Mouse (Mus musculus): ENCODE measurements at regions not wholly inside any gene's neighbourhood (a gene's known extent, or its start where the extent isn't known, plus 50 kb on each side); places are given as distances from the start of the nearest gene placed in this dataset.
A peak's percentile ranks its signal among the peaks of the same experiment; 100 is the strongest.

GRCm38 (mm10) chr9:90683319-90683718 is 412.7 kb upstream of the Tbc1d2b start:
- Histone ChIP-seq H3K36me3 (ENCODE audit: control insufficient read depth, insufficient read depth, low read length) (no peaks in the 10 kb centered on the region), H3K27me3 (replicated peaks; ENCODE audit: control insufficient read depth, insufficient read depth, low read length) (no peaks in the 10 kb centered on the region), H3K9ac (ENCODE audit: low read depth, low read length) (no peak overlapping the region), H3K4me1 (ENCODE audit: control insufficient read depth, insufficient read depth, low read depth, low read length) (no peaks in the 10 kb centered on the region), H3K4me3 (ENCODE audit: low read length) (no peak overlapping the region), H3K9me3 (ENCODE audit: control insufficient read depth, low read length) (no peaks in the 10 kb centered on the region), H3K4me2 (ENCODE audit: low read length) (no peak overlapping the region), H3K27ac (ENCODE audit: low read depth, low read length) (no peak overlapping the region)
- WGBS, result 16% methylated on average over 3 of the region's 3 CpGs
- ATAC-seq, result no peak

DNA sequence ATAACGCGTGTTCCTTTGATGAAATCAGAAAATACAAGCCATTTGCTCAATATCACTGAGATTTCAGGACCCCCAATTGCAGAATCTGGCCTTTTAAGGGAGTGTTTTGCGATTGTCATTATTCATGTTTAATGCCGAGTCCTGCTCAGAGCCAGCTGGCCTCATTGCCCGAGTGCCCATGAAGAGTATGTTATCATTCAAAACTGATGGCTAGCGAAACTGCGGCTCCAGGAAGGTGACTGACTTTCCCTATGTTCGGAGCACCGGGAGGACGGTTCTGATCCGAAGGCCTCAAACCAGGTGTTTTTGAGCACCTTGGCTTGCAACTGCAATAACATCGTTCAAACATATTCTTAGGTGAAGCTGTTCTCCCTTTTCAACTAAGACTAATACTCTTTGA is 419.5 kb upstream of the Tbc1d2b start:
- Histone ChIP-seq H3K4me1 (ENCODE audit: control insufficient read depth, insufficient read depth, low read depth, low read length) (no peaks in the 10 kb centered on the region), H3K4me3 (ENCODE audit: low read length) (no peak overlapping the region), H3K27ac (ENCODE audit: low read depth, low read length) (0 out of 2 replicates have a peak overlapping the region, but pooled peaks have one; percentile 29), H3K27me3 (replicated peaks; ENCODE audit: control insufficient read depth, insufficient read depth, low read length) (no peaks in the 10 kb centered on the region; the same call in 1 of the 2 replicates), H3K9me3 (ENCODE audit: control insufficient read depth, low read length) (no peaks in the 10 kb centered on the region), H3K4me2 (ENCODE audit: low read length) (0 out of 2 replicates have a peak overlapping the region, but pooled peaks have one; percentile 25), H3K36me3 (ENCODE audit: control insufficient read depth, insufficient read depth, low read length) (no peaks in the 10 kb centered on the region), H3K9ac (ENCODE audit: low read depth, low read length) (no peak overlapping the region)
- no peak for ATAC-seq
- 56% methylated on average over 12 of the region's 12 CpGs for WGBS

DNA sequence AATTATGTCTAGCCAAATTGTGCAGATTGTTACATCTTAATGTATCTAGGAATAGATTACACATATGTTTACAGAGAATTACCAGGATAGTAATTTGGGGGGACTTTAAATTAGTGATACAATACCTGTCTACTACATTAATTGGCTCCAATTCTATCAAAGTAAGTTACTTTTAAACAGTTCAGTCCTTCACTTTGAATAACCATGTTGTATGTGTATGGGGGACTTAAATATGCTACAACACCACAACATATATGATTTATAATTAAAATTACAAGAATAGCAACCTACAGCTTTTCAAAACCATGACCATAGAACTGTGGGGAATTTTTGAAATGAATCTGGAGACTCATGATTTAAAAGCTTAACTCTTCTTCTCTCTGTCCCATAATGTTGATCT is 420.5 kb upstream of the Tbc1d2b start:
- H3K9ac ChIP-seq (ENCODE audit: low read depth, low read length), result no peak overlapping the region
- no peaks in the 10 kb centered on the region for H3K36me3 ChIP-seq (ENCODE audit: control insufficient read depth, insufficient read depth, low read length)

GRCm38 (mm10) chr9:90691676-90692661 is 421.4 kb upstream of the Tbc1d2b start:
- ATAC-seq, result peak; percentile 46; the same call in 1 of the 2 replicates
- Histone ChIP-seq H3K9ac (ENCODE audit: low read depth, low read length) (no peak overlapping the region), H3K27me3 (replicated peaks; ENCODE audit: control insufficient read depth, insufficient read depth, low read length) (no peaks in the 10 kb centered on the region; the same call in 1 of the 2 replicates), H3K36me3 (ENCODE audit: control insufficient read depth, insufficient read depth, low read length) (no peaks in the 10 kb centered on the region), H3K9me3 (ENCODE audit: control insufficient read depth, low read length) (no peaks in the 10 kb centered on the region), H3K4me3 (ENCODE audit: low read length) (no peak overlapping the region), H3K27ac (ENCODE audit: low read depth, low read length) (no peak overlapping the region), H3K4me1 (ENCODE audit: control insufficient read depth, insufficient read depth, low read depth, low read length) (no peaks in the 10 kb centered on the region), H3K4me2 (ENCODE audit: low read length) (peak overlapping the region; percentile 14; the same call in 1 of the 2 replicates)
- 27% methylated on average over 12 of the region's 12 CpGs for WGBS

More for the DNA sequence above, 420.5 kb upstream of the Tbc1d2b start:
- H3K9me3 ChIP-seq (ENCODE audit: control insufficient read depth, low read length), result no peaks in the 10 kb centered on the region
- no peak overlapping the region for H3K4me2 ChIP-seq (ENCODE audit: low read length)
- ATAC-seq, result no peak
- H3K4me3 ChIP-seq (ENCODE audit: low read length), result no peak overlapping the region
- H3K27ac ChIP-seq (ENCODE audit: low read depth, low read length), result no peak overlapping the region
- no peaks in the 10 kb centered on the region; the same call in 1 of the 2 replicates for H3K27me3 ChIP-seq (replicated peaks; ENCODE audit: control insufficient read depth, insufficient read depth, low read length)
- no peaks in the 10 kb centered on the region for H3K4me1 ChIP-seq (ENCODE audit: control insufficient read depth, insufficient read depth, low read depth, low read length)

DNA sequence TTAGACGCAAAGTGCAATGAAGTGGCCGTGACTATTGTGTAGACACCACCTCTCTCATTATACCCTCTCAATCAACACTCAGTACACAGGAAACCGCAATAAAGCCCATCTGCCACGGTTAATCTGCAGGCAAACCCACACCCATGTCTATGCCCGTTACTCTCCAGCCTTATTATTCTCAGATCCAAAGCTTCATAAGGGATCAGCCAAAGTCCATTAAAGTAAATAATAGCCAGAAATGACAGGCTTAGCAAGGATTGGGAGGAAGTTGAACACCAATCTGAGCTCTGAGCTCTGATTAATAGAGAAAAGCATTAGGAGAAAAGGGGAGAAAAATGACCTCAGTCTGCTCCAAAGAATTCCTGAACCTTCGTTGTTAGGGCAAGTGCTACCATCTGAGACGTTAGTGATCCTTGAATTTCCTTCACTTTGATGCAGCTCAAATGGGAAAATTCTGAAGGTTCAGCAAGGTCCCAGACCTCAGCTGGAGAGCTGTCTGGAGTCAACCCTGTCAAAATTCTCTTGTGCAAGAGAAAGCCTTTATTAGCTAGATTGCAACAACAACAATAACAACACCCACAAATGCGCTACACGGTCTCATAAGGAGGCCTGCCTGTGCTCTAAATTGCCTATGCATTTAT is 422.5 kb upstream of the Tbc1d2b start:
- no peaks in the 10 kb centered on the region for H3K36me3 ChIP-seq (ENCODE audit: control insufficient read depth, insufficient read depth, low read length)
- ATAC-seq, result peak; percentile 91
- peak overlapping the region; percentile 37; the same call in 1 of the 2 replicates for H3K4me2 ChIP-seq (ENCODE audit: low read length)
- WGBS, result 17% methylated on average over 9 of the region's 9 CpGs
- no peaks in the 10 kb centered on the region for H3K4me1 ChIP-seq (ENCODE audit: control insufficient read depth, insufficient read depth, low read depth, low read length)
- peak overlapping the region; percentile 15 for H3K27ac ChIP-seq (ENCODE audit: low read depth, low read length)
- H3K4me3 ChIP-seq (ENCODE audit: low read length), result no peak overlapping the region
- H3K9ac ChIP-seq (ENCODE audit: low read depth, low read length), result no peak overlapping the region
- H3K27me3 ChIP-seq (replicated peaks; ENCODE audit: control insufficient read depth, insufficient read depth, low read length), result no peaks in the 10 kb centered on the region; the same call in 1 of the 2 replicates
- H3K9me3 ChIP-seq (ENCODE audit: control insufficient read depth, low read length), result no peaks in the 10 kb centered on the region

- H3K27ac ChIP-seq (ENCODE audit: low read depth, low read length), result peak overlapping the region; percentile 67
- no peaks in the 10 kb centered on the region for H3K9me3 ChIP-seq (ENCODE audit: control insufficient read depth, low read length)
- no peak overlapping the region for H3K4me3 ChIP-seq (ENCODE audit: low read length)
Measured at GRCm38 (mm10) chr9:90694051-90694645, 423.5 kb upstream of the Tbc1d2b start.

DNA sequence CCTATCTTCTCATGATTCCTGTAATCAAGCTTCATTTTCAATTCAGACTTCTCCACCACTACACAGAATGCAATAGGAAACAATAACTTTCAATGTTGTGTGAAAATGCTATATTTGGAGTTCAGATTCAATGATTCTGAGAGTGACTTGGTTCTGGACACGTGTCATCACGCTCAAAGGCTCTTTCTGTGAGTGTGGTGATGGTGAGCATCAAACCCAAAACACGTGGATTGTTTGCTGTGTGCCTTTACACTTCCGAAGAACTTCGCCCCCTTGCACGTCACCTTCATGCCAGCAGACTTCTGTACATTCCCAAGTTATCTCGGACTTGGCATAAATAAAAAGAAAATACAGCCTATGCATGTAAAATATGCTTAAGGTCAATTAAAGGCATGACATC is 425.1 kb upstream of the Tbc1d2b start:
- 64% methylated on average over 7 of the region's 7 CpGs for WGBS
- no peaks in the 10 kb centered on the region for H3K36me3 ChIP-seq (ENCODE audit: control insufficient read depth, insufficient read depth, low read length)
- H3K4me1 ChIP-seq (ENCODE audit: control insufficient read depth, insufficient read depth, low read depth, low read length), result 0 out of 2 replicates have a peak, but pooled peaks cover 1% of the 10 kb centered on the region
- H3K4me2 ChIP-seq (ENCODE audit: low read length), result no peak overlapping the region
- no peaks in the 10 kb centered on the region; the same call in 1 of the 2 replicates for H3K27me3 ChIP-seq (replicated peaks; ENCODE audit: control insufficient read depth, insufficient read depth, low read length)
- H3K27ac ChIP-seq (ENCODE audit: low read depth, low read length), result no peak overlapping the region
- H3K9me3 ChIP-seq (ENCODE audit: control insufficient read depth, low read length), result no peaks in the 10 kb centered on the region
- no peak overlapping the region for H3K9ac ChIP-seq (ENCODE audit: low read depth, low read length)
- no peak for ATAC-seq
- no peak overlapping the region for H3K4me3 ChIP-seq (ENCODE audit: low read length)

More at GRCm38 (mm10) chr9:90694051-90694645, 423.5 kb upstream of the Tbc1d2b start:
- peak overlapping the region; percentile 44 for H3K4me2 ChIP-seq (ENCODE audit: low read length)
- no peaks in the 10 kb centered on the region; the same call in 1 of the 2 replicates for H3K27me3 ChIP-seq (replicated peaks; ENCODE audit: control insufficient read depth, insufficient read depth, low read length)
- H3K4me1 ChIP-seq (ENCODE audit: control insufficient read depth, insufficient read depth, low read depth, low read length), result no peaks in the 10 kb centered on the region
- ATAC-seq, result no peak
- 37% methylated on average over 13 of the region's 13 CpGs for WGBS
- H3K36me3 ChIP-seq (ENCODE audit: control insufficient read depth, insufficient read depth, low read length), result no peaks in the 10 kb centered on the region
- peak overlapping the region; percentile 41; the same call in 1 of the 2 replicates for H3K9ac ChIP-seq (ENCODE audit: low read depth, low read length)

GRCm38 (mm10) chr9:90697279-90698000 is 426.8 kb upstream of the Tbc1d2b start:
- peak overlapping the region; percentile 18; the same call in 1 of the 2 replicates for H3K4me2 ChIP-seq (ENCODE audit: low read length)
- H3K27ac ChIP-seq (ENCODE audit: low read depth, low read length), result peak overlapping the region; percentile 72
- H3K27me3 ChIP-seq (replicated peaks; ENCODE audit: control insufficient read depth, insufficient read depth, low read length), result no peaks in the 10 kb centered on the region; the same call in 1 of the 2 replicates
- peak; percentile 61 for ATAC-seq
- 0 out of 2 replicates have a peak, but pooled peaks cover 5% of the 10 kb centered on the region for H3K4me1 ChIP-seq (ENCODE audit: control insufficient read depth, insufficient read depth, low read depth, low read length)
- H3K9me3 ChIP-seq (ENCODE audit: control insufficient read depth, low read length), result no peaks in the 10 kb centered on the region
- H3K9ac ChIP-seq (ENCODE audit: low read depth, low read length), result no peak overlapping the region
- no peaks in the 10 kb centered on the region for H3K36me3 ChIP-seq (ENCODE audit: control insufficient read depth, insufficient read depth, low read length)
- WGBS, result 49% methylated on average over 11 of the region's 11 CpGs
- H3K4me3 ChIP-seq (ENCODE audit: low read length), result no peak overlapping the region

Data from hindbrain, embryonic 16.5 days (tissue).